Comparison of ENCODE assay signal across 14 mouse cellular contexts in the genomic region with DNA sequence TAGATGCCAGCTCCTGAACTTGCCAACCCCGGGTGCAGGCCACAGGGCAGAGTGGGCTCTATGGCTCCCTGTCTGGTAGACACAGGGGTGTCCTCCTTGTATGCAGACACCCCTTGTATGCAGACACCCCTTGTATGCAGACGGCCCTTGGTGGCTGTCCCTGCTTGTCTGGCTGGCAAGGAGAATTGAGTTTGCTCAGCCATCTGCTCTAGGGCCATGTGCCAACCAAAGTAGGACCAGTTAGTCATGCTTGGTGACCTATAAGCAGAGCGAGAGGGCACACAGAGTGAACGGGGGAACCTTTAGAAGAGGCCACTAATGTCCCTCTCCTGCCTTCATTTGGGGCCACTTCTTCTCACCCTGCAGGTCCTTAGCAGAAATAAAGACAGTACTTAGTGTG.
DNase-seq lines count a peak whose midpoint lies in the region; ATAC-seq and TF ChIP-seq lines count a peak whose summit lies in the region.
"Had no signal": no experiment of that assay in that cellular context is flagged by ENCODE, and none has a peak within 500 bp of the region (broad histone marks: within the 10 kb centered on the region; RNA-seq: fewer than 3 reads in every experiment).

No protein-coding gene starts in this region.

- ATAC-seq in hindbrain, postnatal 0 days, result peak; percentile 33; the same call in 1 of the 2 replicates
- ATAC-seq in hindbrain, embryonic 14.5 days (ENCODE audit: low FRiP score), result no peak
- no peak for ATAC-seq in erythroblast, adult 5-6 weeks (replicated peaks; ENCODE audit: low FRiP score, poor library complexity, severe bottlenecking)
- ATAC-seq: activated CD4-positive, CD25-positive, alpha-beta regulatory T cell, adult 4 months; forebrain, embryonic 14.5 days had no signal

- no peaks in the 10 kb centered on the region for H3K27me3 ChIP-seq in hindbrain, postnatal 0 days (ENCODE audit: insufficient read depth, low read length)
- no peaks in the 10 kb centered on the region for H3K27me3 ChIP-seq in hindbrain, embryonic 14.5 days (ENCODE audit: control insufficient read depth, insufficient read depth, low read length)
- H3K27me3 ChIP-seq: hindbrain, embryonic 13.5 days had no signal

- no peaks in the 10 kb centered on the region for H3K36me3 ChIP-seq in hindbrain, postnatal 0 days (ENCODE audit: insufficient read depth, low read length)
- no peaks in the 10 kb centered on the region for H3K36me3 ChIP-seq in hindbrain, embryonic 14.5 days (replicated peaks; ENCODE audit: control insufficient read depth, insufficient read depth)
- H3K36me3 ChIP-seq: hindbrain, embryonic 13.5 days; midbrain, embryonic 10.5 days had no signal

- no peak overlapping the region for H3K27ac ChIP-seq in hindbrain, postnatal 0 days
- H3K27ac ChIP-seq in hindbrain, embryonic 14.5 days, result no peak overlapping the region
- H3K27ac ChIP-seq: hindbrain, embryonic 13.5 days; midbrain, embryonic 10.5 days; stomach, postnatal 0 days had no signal

- no peak for TF ChIP-seq CTCF in hindbrain, postnatal 0 days (IDR thresholded peaks at IDR 0.05; ENCODE audit: low read depth)

- peaks cover 15% of the 10 kb centered on the region for H3K4me1 ChIP-seq in hindbrain, postnatal 0 days (ENCODE audit: insufficient read depth, low read length)
- H3K4me1 ChIP-seq in hindbrain, embryonic 14.5 days (replicated peaks; ENCODE audit: control insufficient read depth, insufficient read depth, low read length), result peaks cover 6% of the 10 kb centered on the region; the same call in 1 of the 2 replicates

- no peaks in the 10 kb centered on the region for H3K9me3 ChIP-seq in hindbrain, postnatal 0 days (ENCODE audit: low read length)
- H3K9me3 ChIP-seq in hindbrain, embryonic 14.5 days (ENCODE audit: control insufficient read depth, low read length), result no peaks in the 10 kb centered on the region
- H3K9me3 ChIP-seq: hindbrain, embryonic 13.5 days; midbrain, embryonic 10.5 days had no signal

- no peak overlapping the region for H3K4me3 ChIP-seq in hindbrain, postnatal 0 days (ENCODE audit: low read length)
- H3K4me3 ChIP-seq in hindbrain, embryonic 14.5 days (replicated peaks; ENCODE audit: low read length), result no peak overlapping the region
- H3K4me3 ChIP-seq: hindbrain, embryonic 13.5 days; midbrain, embryonic 10.5 days had no signal

- H3K4me2 ChIP-seq in hindbrain, postnatal 0 days (ENCODE audit: low read depth, low read length), result no peak overlapping the region
- H3K4me2 ChIP-seq in hindbrain, embryonic 14.5 days (replicated peaks), result no peak overlapping the region
- H3K4me2 ChIP-seq: hindbrain, embryonic 13.5 days; liver, embryonic 11.5 days had no signal

- DNase-seq in hindbrain, postnatal 0 days (ENCODE audit: low spot score), result peak; percentile 54
- no peak for DNase-seq in hindbrain, embryonic 14.5 days (ENCODE audit: low spot score)
- DNase-seq in adrenal gland, postnatal 10 days, result peak; percentile 24
- peak; percentile 91 for DNase-seq in brain, adult 2 months (ENCODE audit: low read depth, low spot score)
- DNase-seq in cerebellum, postnatal 10 days, result peak; percentile 92 to 94
- no peak for DNase-seq in natural killer cell, adult 2 months (ENCODE audit: low spot score in 2 of 2)
- DNase-seq: thymus, postnatal 36 days had no signal

- WGBS in hindbrain, postnatal 0 days, result 56% methylated on average over 4 of the region's 4 CpGs
- 79% methylated on average over 4 of the region's 4 CpGs for WGBS in hindbrain, embryonic 14.5 days

- no peak overlapping the region for H3K9ac ChIP-seq in hindbrain, postnatal 0 days (replicated peaks; ENCODE audit: low read length)
- H3K9ac ChIP-seq in hindbrain, embryonic 14.5 days, result no peak overlapping the region
- H3K9ac ChIP-seq: hindbrain, embryonic 13.5 days had no signal

Comparison
In these comparisons a context has a peak if more than half of its experiments do, and no peak if none do; other contexts are left out.
1. DNase-seq: peak in hindbrain, postnatal 0 days (single experiment), adrenal gland, postnatal 10 days (single experiment), brain, adult 2 months (single experiment) and cerebellum, postnatal 10 days (2 of 2); none in hindbrain, embryonic 14.5 days (single experiment) and natural killer cell, adult 2 months (0 of 2).